ENCODE assay signal across 8 mouse cellular contexts in the genomic region with DNA sequence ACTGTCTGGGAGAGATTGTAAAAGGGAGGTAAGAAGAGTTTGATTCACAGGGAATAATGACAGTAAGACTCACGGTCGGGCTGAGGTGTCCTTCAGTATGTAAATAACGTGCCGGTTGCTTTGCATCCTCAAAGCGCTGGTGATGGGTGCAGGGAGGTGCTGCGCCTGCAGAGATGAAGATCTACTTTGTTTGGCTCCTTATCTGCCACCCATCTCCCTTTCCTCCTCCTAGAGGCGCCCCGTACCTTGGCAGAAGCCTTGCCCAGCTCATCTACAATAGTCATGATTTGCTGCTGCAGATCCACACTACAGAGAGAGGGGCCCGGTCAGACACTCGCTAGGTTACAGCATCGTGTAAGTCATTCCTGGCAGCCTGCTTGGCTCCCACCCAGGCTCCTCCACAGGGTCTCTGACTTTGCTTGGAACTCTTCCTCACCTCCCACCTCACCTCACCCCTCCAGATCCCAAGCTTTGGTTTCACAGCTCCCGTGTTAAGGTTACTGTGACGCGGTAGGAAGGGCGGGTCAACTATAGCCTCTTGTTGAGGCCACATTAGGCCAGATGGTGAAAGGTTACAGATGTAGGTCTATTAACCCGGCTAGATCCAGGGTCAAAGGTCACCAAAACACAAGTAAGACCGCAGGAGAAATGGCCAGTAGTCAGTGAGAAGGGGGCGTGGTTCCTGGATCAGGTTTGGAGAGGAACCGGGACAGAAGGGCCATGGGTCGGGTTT. TPM values are rescaled to one million over a fixed set of nuclear protein-coding genes. Genes with fewer than 3 reads are reported as not detected.
DNase-seq lines count a peak whose midpoint lies in the region; ATAC-seq and TF ChIP-seq lines count a peak whose summit lies in the region.

No protein-coding gene starts in this region.

- H3K4me1 ChIP-seq in heart, adult 2 months (ENCODE audit: control insufficient read depth, insufficient read depth, low read length) = no peaks in the 10 kb centered on the region; the same call in none of the 2 replicates
- peaks cover 18% of the 10 kb centered on the region for H3K4me1 ChIP-seq in embryonic facial prominence, embryonic 15.5 days
- peaks cover 7% of the 10 kb centered on the region for H3K4me1 ChIP-seq in limb, embryonic 11.5 days (ENCODE audit: control insufficient read depth, insufficient read depth, low read length)
- H3K4me1 ChIP-seq in olfactory bulb, adult 2 months (ENCODE audit: control insufficient read depth, insufficient read depth, low read length) = peaks cover 12% of the 10 kb centered on the region

- WGBS in heart, adult 2 months = 25% methylated on average over 20 of the region's 20 CpGs
- 14% methylated on average over 20 of the region's 20 CpGs for whole genome bisulfite sequencing in embryonic facial prominence, embryonic 15.5 days
- 24% methylated on average over 20 of the region's 20 CpGs for WGBS in limb, embryonic 11.5 days
- 14% methylated on average over 20 of the region's 20 CpGs for WGBS in olfactory bulb, adult 2 months

- no peak for TF ChIP-seq POLR2A in heart, adult 2 months (IDR thresholded peaks at IDR 0.05; ENCODE audit: insufficient read depth, low read depth, low read length)
- no peak for TF ChIP-seq POLR2A in olfactory bulb, adult 2 months (IDR thresholded peaks at IDR 0.05; ENCODE audit: insufficient read depth, low read depth, low read length)

- H3K36me3 ChIP-seq in heart, adult 2 months (ENCODE audit: control insufficient read depth, insufficient read depth, low read length) = no peaks in the 10 kb centered on the region
- H3K36me3 ChIP-seq in embryonic facial prominence, embryonic 15.5 days = peaks cover 54% of the 10 kb centered on the region
- H3K36me3 ChIP-seq in limb, embryonic 11.5 days (ENCODE audit: control insufficient read depth, insufficient read depth, low read length) = peaks cover 2% of the 10 kb centered on the region; the same call in 1 of the 2 replicates

- no peaks in the 10 kb centered on the region for H3K27me3 ChIP-seq in heart, adult 2 months (ENCODE audit: control insufficient read depth, insufficient read depth, low read length)
- H3K27me3 ChIP-seq in embryonic facial prominence, embryonic 15.5 days = no peaks in the 10 kb centered on the region
- no peaks in the 10 kb centered on the region for H3K27me3 ChIP-seq in limb, embryonic 11.5 days (ENCODE audit: control insufficient read depth, insufficient read depth, low read length)

- no peak for TF ChIP-seq CTCF in heart, adult 2 months (IDR thresholded peaks at IDR 0.05)
- no peak for TF ChIP-seq CTCF in olfactory bulb, adult 2 months (IDR thresholded peaks at IDR 0.05; ENCODE audit: insufficient read depth, low read depth, low read length)

- ATAC-seq in embryonic facial prominence, embryonic 15.5 days (ENCODE audit: insufficient number of reproducible peaks, low FRiP score, low TSS enrichment, low read depth) = 0 out of 2 replicates have a peak, but pooled peaks have one; percentile 28
- peak; percentile 34 for ATAC-seq in limb, embryonic 11.5 days (ENCODE audit: insufficient number of reproducible peaks, low FRiP score, low TSS enrichment, low read depth)

- peak overlapping the region; percentile 79 for H3K4me3 ChIP-seq in heart, adult 2 months
- H3K4me3 ChIP-seq in embryonic facial prominence, embryonic 15.5 days (replicated peaks) = peak overlapping the region; percentile 76
- peak overlapping the region; percentile 71 for H3K4me3 ChIP-seq in limb, embryonic 11.5 days (ENCODE audit: low read depth, low read length)
- peak overlapping the region; percentile 80 for H3K4me3 ChIP-seq in olfactory bulb, adult 2 months (ENCODE audit: insufficient read depth, low read depth, low read length)

- H3K27ac ChIP-seq in heart, adult 2 months = peak overlapping the region; percentile 59
- H3K27ac ChIP-seq in embryonic facial prominence, embryonic 15.5 days (replicated peaks) = peak overlapping the region; percentile 80
- peak overlapping the region; percentile 56 for H3K27ac ChIP-seq in limb, embryonic 11.5 days (replicated peaks; ENCODE audit: low read depth, low read length)
- H3K27ac ChIP-seq in olfactory bulb, adult 2 months (ENCODE audit: insufficient read depth, low read depth, low read length) = peak overlapping the region; percentile 65; the same call in 1 of the 2 replicates

- peak overlapping the region; percentile 8 for H3K9ac ChIP-seq in heart, adult 2 months (ENCODE audit: low read depth, low read length)
- H3K9ac ChIP-seq in embryonic facial prominence, embryonic 15.5 days = peak overlapping the region; percentile 62
- peak overlapping the region; percentile 85 for H3K9ac ChIP-seq in limb, embryonic 11.5 days (ENCODE audit: low read length)

- no peaks in the 10 kb centered on the region for H3K79me2 ChIP-seq in heart, adult 2 months (replicated peaks; ENCODE audit: control insufficient read depth, insufficient read depth, low read length)

- intact Hi-C loops in heart, adult 2 months (cut with DNase I) = loop anchor here (2.0 kb wide), 1 partner anchor 79 kb away; no protein-coding TSS in a partner anchor
- intact Hi-C loops in heart, postnatal 10 days (cut with DNase I) = loop anchor here (2.0 to 5.0 kb wide), 2 partner anchors 79 to 172 kb away; no protein-coding TSS in a partner anchor

- DNase-seq in heart, adult 2 months = peak in 1 of 2 experiments; percentile 20
- no peak for DNase-seq in heart, postnatal 10 days
- peak; percentile 53 for DNase-seq in A20 (ENCODE audit: low read depth, low spot score)
- peak; percentile 42 for DNase-seq in limb, embryonic 11.5 days (ENCODE audit: low spot score)
- DNase-seq in frontal cortex, postnatal 36 days (ENCODE audit: low spot score in 2 of 2) = no peak
- DNase-seq in kidney, postnatal 25 days = no peak

- H3K4me2 ChIP-seq in embryonic facial prominence, embryonic 15.5 days (replicated peaks) = peak overlapping the region; percentile 82
- H3K4me2 ChIP-seq in limb, embryonic 11.5 days (ENCODE audit: low read depth, severe bottlenecking) = peak overlapping the region; percentile 92

- H3K9me3 ChIP-seq in embryonic facial prominence, embryonic 15.5 days (replicated peaks) = no peaks in the 10 kb centered on the region
- no peaks in the 10 kb centered on the region for H3K9me3 ChIP-seq in limb, embryonic 11.5 days (ENCODE audit: control insufficient read depth, low read length)

- TF ChIP-seq EP300 in heart, adult 2 months (IDR thresholded peaks at IDR 0.05; ENCODE audit: insufficient read depth, low read depth, low read length) = no peak

RNA-seq across cellular contexts. Expression of a gene that starts 0.5 kb away (rescaled TPM):
- 1 to 10 TPM; 6.0 TPM for total RNA-seq in heart, adult 2 months (2021)
- polyA plus RNA-seq in heart, adult 2 months (2012; rRNA removed) = 22.0 and 24.3 TPM in 2 replicates
- total RNA-seq in heart, postnatal 10 days (2021) = 10 to 100 TPM; 12.1 to 16.3 TPM
- 64.5 and 77.7 TPM in 2 replicates for polyA plus RNA-seq in embryonic facial prominence, embryonic 15.5 days (2015; fragmentation: Nextera tagmentation; extraction: Ambion mirVana)
- 128 and 138 TPM in 2 replicates for polyA plus RNA-seq in limb, embryonic 11.5 days (2014; fragmentation: Nextera tagmentation; extraction: Ambion mirVana)
- polyA plus RNA-seq in olfactory bulb, adult 2 months (2012; ENCODE audit: insufficient read depth, insufficient read length, low replicate concordance, missing spikeins) = not detected in 2 replicates

RNA-seq across cellular contexts. Expression of a gene that starts 6.8 kb away (rescaled TPM):
- total RNA-seq in heart, adult 2 months (2021) = 10 to 100 TPM; 50.9 to 56.2 TPM
- polyA plus RNA-seq in heart, adult 2 months (2012; rRNA removed) = 76.0 and 99.7 TPM in 2 replicates
- 10 to 100 TPM; 52.8 to 56.2 TPM for total RNA-seq in heart, postnatal 10 days (2021)
- 72.5 and 75.7 TPM in 2 replicates for polyA plus RNA-seq in embryonic facial prominence, embryonic 15.5 days (2015; fragmentation: Nextera tagmentation; extraction: Ambion mirVana)
- 80.2 and 81.7 TPM in 2 replicates for polyA plus RNA-seq in limb, embryonic 11.5 days (2014; fragmentation: Nextera tagmentation; extraction: Ambion mirVana)
- polyA plus RNA-seq in olfactory bulb, adult 2 months (2012; ENCODE audit: insufficient read depth, insufficient read length, low replicate concordance, missing spikeins) = not detected in 2 replicates

RNA-seq across cellular contexts. Expression of a gene that starts 6.9 kb away (rescaled TPM):
- total RNA-seq in heart, adult 2 months (2021) = 10 to 100 TPM; 26.4 to 40.9 TPM
- 18.1 and 18.7 TPM in 2 replicates for polyA plus RNA-seq in heart, adult 2 months (2012; rRNA removed)
- total RNA-seq in heart, postnatal 10 days (2021) = 10 to 100 TPM; 43.3 to 45.1 TPM
- 39.2 and 39.5 TPM in 2 replicates for polyA plus RNA-seq in embryonic facial prominence, embryonic 15.5 days (2015; fragmentation: Nextera tagmentation; extraction: Ambion mirVana)
- polyA plus RNA-seq in limb, embryonic 11.5 days (2014; fragmentation: Nextera tagmentation; extraction: Ambion mirVana) = 43.9 and 52.3 TPM in 2 replicates
- not detected in 2 replicates for polyA plus RNA-seq in olfactory bulb, adult 2 months (2012; ENCODE audit: insufficient read depth, insufficient read length, low replicate concordance, missing spikeins)

RNA-seq across cellular contexts. Expression of a gene that starts 12.1 kb away (rescaled TPM):
- total RNA-seq in heart, adult 2 months (2021) = 100 to 1,000 TPM in 1 of 2 experiments, 10 to 100 TPM in 1; 99.4 to 116 TPM
- 164 and 176 TPM in 2 replicates for polyA plus RNA-seq in heart, adult 2 months (2012; rRNA removed)
- total RNA-seq in heart, postnatal 10 days (2021) = 10 to 100 TPM; 64.8 to 69.8 TPM
- 22.3 and 23.9 TPM in 2 replicates for polyA plus RNA-seq in embryonic facial prominence, embryonic 15.5 days (2015; fragmentation: Nextera tagmentation; extraction: Ambion mirVana)
- 21.3 and 23.2 TPM in 2 replicates for polyA plus RNA-seq in limb, embryonic 11.5 days (2014; fragmentation: Nextera tagmentation; extraction: Ambion mirVana)
- polyA plus RNA-seq in olfactory bulb, adult 2 months (2012; ENCODE audit: insufficient read depth, insufficient read length, low replicate concordance, missing spikeins) = not detected in 2 replicates

RNA-seq across cellular contexts. Expression of a gene that starts 29.7 kb away (rescaled TPM):
- total RNA-seq in heart, adult 2 months (2021) = 10 to 100 TPM; 19.3 to 20.3 TPM
- polyA plus RNA-seq in heart, adult 2 months (2012; rRNA removed) = 27.7 and 38.0 TPM in 2 replicates
- 10 to 100 TPM; 24.7 to 29.2 TPM for total RNA-seq in heart, postnatal 10 days (2021)
- polyA plus RNA-seq in embryonic facial prominence, embryonic 15.5 days (2015; fragmentation: Nextera tagmentation; extraction: Ambion mirVana) = 40.7 and 50.6 TPM in 2 replicates
- polyA plus RNA-seq in limb, embryonic 11.5 days (2014; fragmentation: Nextera tagmentation; extraction: Ambion mirVana) = 46.5 and 51.2 TPM in 2 replicates
- not detected in 2 replicates for polyA plus RNA-seq in olfactory bulb, adult 2 months (2012; ENCODE audit: insufficient read depth, insufficient read length, low replicate concordance, missing spikeins)

Comparison
In these comparisons a context has a peak if more than half of its experiments do, and no peak if none do; other contexts are left out.
1. DNase-seq: peak in A20 (single experiment) and limb, embryonic 11.5 days (single experiment); none in heart, postnatal 10 days (0 of 2), frontal cortex, postnatal 36 days (0 of 2) and kidney, postnatal 25 days (0 of 2).
2. H3K9ac ChIP-seq: peak in every context shown above with its lines; median percentile 85 in limb, embryonic 11.5 days; 62 in embryonic facial prominence, embryonic 15.5 days; 8 in heart, adult 2 months.
3. RNA of a gene that starts 0.5 kb away (polyA plus RNA-seq): 128 to 138 TPM in limb, embryonic 11.5 days, 64.5 to 77.7 TPM in embryonic facial prominence, embryonic 15.5 days and 22.0 to 24.3 TPM in heart, adult 2 months; not detected in olfactory bulb, adult 2 months; every median in the first group is over 10 times any median in the second.
4. RNA of a gene that starts 6.8 kb away (polyA plus RNA-seq): 80.2 to 81.7 TPM in limb, embryonic 11.5 days, 76.0 to 99.7 TPM in heart, adult 2 months and 72.5 to 75.7 TPM in embryonic facial prominence, embryonic 15.5 days; not detected in olfactory bulb, adult 2 months; every median in the first group is over 10 times any median in the second.
5. Peak in every context shown above with its lines, with median percentiles within 50 percentile points of each other: H3K27ac ChIP-seq and H3K4me3 ChIP-seq.